Mouse (Mus musculus) layer of hippocampus, adult 2 months (tissue): Measurements from ENCODE around the gene Sult6b1. TPM values are rescaled to one million over a fixed set of nuclear protein-coding genes. Genes with fewer than 3 reads are reported as not detected.

Source experiments
- DNase-seq, 2 experiments: peaks; one replicate each; pipeline ENCODE4 v3.0.0; 2022; ENCODE audit warnings: low spot score in 2 of 2
- H3K27ac ChIP-seq: fragments of 200-600 bp; 2 replicates; pipeline ENCODE4 v1.8.1; 2022
- H3K4me3 ChIP-seq: fragments of 200-600 bp; 2 replicates; pipeline ENCODE4 v1.8.1; 2022; ENCODE audit warnings: mild to moderate bottlenecking
- CTCF ChIP-seq: fragments of 200-600 bp; conservative IDR thresholded peaks from 2 replicates; pipeline ENCODE4 v1.8.1; 2022; ENCODE audit warnings: antibody characterized with exemption, mild to moderate bottlenecking, moderate library complexity
- total RNA-seq, 2 experiments: library from RNA; stranded (reverse); gene quantifications; 2 replicates each; pipeline ENCODE4 v1.2.3; 2021

The Sult6b1 gene
- total RNA-seq, 2 experiments from 2014 or later, result not detected

- TF ChIP-seq CTCF, result no peak
- no peak overlapping the region for H3K27ac ChIP-seq
- H3K4me3 ChIP-seq, result no peak overlapping the region
- no peak for DNase-seq
Measured at GRCm38 (mm10) chr17:78913921-78914320, 7.1 kb upstream of the Sult6b1 start.

- no peak for TF ChIP-seq CTCF
- peak overlapping the region; percentile 45 for H3K4me3 ChIP-seq
- DNase-seq, result no peak
- H3K27ac ChIP-seq, result no peak overlapping the region
Measured at GRCm38 (mm10) chr17:78912861-78913281, 6.1 kb upstream of the Sult6b1 start.

- Histone ChIP-seq H3K4me3 (no peak overlapping the region), H3K27ac (no peak overlapping the region)
- no peak for DNase-seq
- TF ChIP-seq CTCF, result no peak
Measured at GRCm38 (mm10) chr17:78909374-78909773, 2.6 kb upstream of the Sult6b1 start.

- DNase-seq, result no peak
- no peak for TF ChIP-seq CTCF
Measured at GRCm38 (mm10) chr17:78903158-78903557, 3.6 kb downstream of the Sult6b1 start.

GRCm38 (mm10) chr17:78895394-78895793, 11.4 kb downstream of the Sult6b1 start:
- Histone ChIP-seq H3K27ac (no peak overlapping the region), H3K4me3 (no peak overlapping the region)
- DNase-seq, result peak in 1 of 2 experiments; percentile 21
- TF ChIP-seq CTCF, result peak; percentile 65

More at GRCm38 (mm10) chr17:78903158-78903557, 3.6 kb downstream of the Sult6b1 start:
- H3K4me3 ChIP-seq, result no peak overlapping the region
- no peak overlapping the region for H3K27ac ChIP-seq

GRCm38 (mm10) chr17:78894991-78895390, 11.8 kb downstream of the Sult6b1 start:
- TF ChIP-seq CTCF, result no peak
- Histone ChIP-seq H3K4me3 (no peak overlapping the region), H3K27ac (no peak overlapping the region)
- DNase-seq, result no peak

GRCm38 (mm10) chr17:78891020-78891419, 15.8 kb downstream of the Sult6b1 start:
- Histone ChIP-seq H3K27ac (no peak overlapping the region), H3K4me3 (no peak overlapping the region)
- no peak for DNase-seq
- no peak for TF ChIP-seq CTCF

- H3K27ac ChIP-seq, result no peak overlapping the region
- DNase-seq, result no peak
Measured at GRCm38 (mm10) chr17:78889184-78889583, 17.6 kb downstream of the Sult6b1 start.

GRCm38 (mm10) chr17:78888554-78888953, 18.2 kb downstream of the Sult6b1 start:
- DNase-seq, result no peak
- Histone ChIP-seq H3K27ac (no peak overlapping the region), H3K4me3 (no peak overlapping the region)
- TF ChIP-seq CTCF, result no peak

More at GRCm38 (mm10) chr17:78889184-78889583, 17.6 kb downstream of the Sult6b1 start:
- H3K4me3 ChIP-seq, result no peak overlapping the region
- no peak for TF ChIP-seq CTCF

- no peak for TF ChIP-seq CTCF
- Histone ChIP-seq H3K4me3 (no peak overlapping the region), H3K27ac (no peak overlapping the region)
- DNase-seq, result no peak
Measured at GRCm38 (mm10) chr17:78885286-78886065, 21.3 kb downstream of the Sult6b1 start.

GRCm38 (mm10) chr17:78883291-78883690, 23.5 kb downstream of the Sult6b1 start:
- Histone ChIP-seq H3K27ac (no peak overlapping the region), H3K4me3 (no peak overlapping the region)
- no peak for DNase-seq
- no peak for TF ChIP-seq CTCF

GRCm38 (mm10) chr17:78882401-78883112, 24.2 kb downstream of the Sult6b1 start, which contains the start of gene Eif2ak2:
Eif2ak2 (minus strand) TSS chr17:78882573.
- peak within 1 kb of the TSS; percentile 71 for H3K4me3 ChIP-seq

GRCm38 (mm10) chr17:78881878-78882304, 24.9 kb downstream of the Sult6b1 start:
- DNase-seq, result no peak
- TF ChIP-seq CTCF, result no peak
- Histone ChIP-seq H3K27ac (peak overlapping the region; percentile 64), H3K4me3 (peak overlapping the region; percentile 71)

More at GRCm38 (mm10) chr17:78882401-78883112, 24.2 kb downstream of the Sult6b1 start, which contains the start of gene Eif2ak2:
- peak within 1 kb of the TSS; percentile 64 for H3K27ac ChIP-seq
- TF ChIP-seq CTCF, result no peak
- peak; percentile 28 to 42 for DNase-seq

- no peak for DNase-seq
- Histone ChIP-seq H3K27ac (no peak overlapping the region), H3K4me3 (no peak overlapping the region)
- TF ChIP-seq CTCF, result no peak
Measured at GRCm38 (mm10) chr17:78873886-78874285, 32.9 kb downstream of the Sult6b1 start.
